In genomic region chr8:110745162-110745561, GRCm38 (mm10) we compare ENCODE assay signal across 24 mouse cellular contexts.
"Had no signal": no experiment of that assay in that cellular context is flagged by ENCODE, and none has a peak within 500 bp of the region (broad histone marks: within the 10 kb centered on the region; RNA-seq: fewer than 3 reads in every experiment).

No protein-coding gene starts in this region.

- ATAC-seq: hindbrain, postnatal 0 days; intestine, embryonic 16.5 days had no signal

- H3K4me1 ChIP-seq: hindbrain, embryonic 13.5 days; hindbrain, embryonic 15.5 days; limb, embryonic 13.5 days had no signal

- DNase-seq: gastrocnemius, postnatal 14 days; gastrocnemius, postnatal 36 days; heart, adult 11 months; heart, adult 2 months; heart, postnatal 14 days; heart, postnatal 36 days; kidney, adult 11 months; kidney, adult 2 months; kidney, adult 9 months; kidney, postnatal 14 days; kidney, postnatal 36 days; layer of hippocampus, adult 9-11 months; layer of hippocampus, postnatal 36 days; left cerebral cortex, postnatal 4 days had no signal

- H3K9ac ChIP-seq: heart, embryonic 13.5 days; heart, embryonic 15.5 days; hindbrain, embryonic 13.5 days; hindbrain, embryonic 15.5 days; kidney, embryonic 15.5 days; limb, embryonic 13.5 days; limb, embryonic 15.5 days had no signal

- H3K36me3 ChIP-seq: heart, embryonic 15.5 days; hindbrain, embryonic 15.5 days had no signal

- H3K9me3 ChIP-seq: heart, embryonic 13.5 days; heart, embryonic 15.5 days; hindbrain, embryonic 13.5 days; hindbrain, embryonic 15.5 days; kidney, embryonic 15.5 days; limb, embryonic 13.5 days; limb, embryonic 15.5 days had no signal

- H3K4me3 ChIP-seq: heart, adult 2 months; heart, embryonic 13.5 days; heart, embryonic 15.5 days; hindbrain, embryonic 13.5 days; hindbrain, embryonic 15.5 days; kidney, embryonic 15.5 days; limb, embryonic 13.5 days; limb, embryonic 15.5 days had no signal

- H3K27me3 ChIP-seq: heart, embryonic 15.5 days; hindbrain, embryonic 13.5 days; hindbrain, embryonic 15.5 days; kidney, embryonic 15.5 days had no signal

- H3K27ac ChIP-seq: heart, adult 2 months; heart, embryonic 13.5 days; heart, embryonic 15.5 days; hindbrain, embryonic 13.5 days; hindbrain, embryonic 15.5 days; hindbrain, postnatal 0 days; kidney, embryonic 15.5 days; kidney, postnatal 0 days; limb, embryonic 13.5 days; limb, embryonic 15.5 days had no signal
